Mouse (Mus musculus) adrenal gland (tissue): ENCODE results near the gene Atxn10.

Experiments
- intact Hi-C: fragments of 180-260 bp; cut with DNase I; formaldehyde crosslinking; loops from one replicate; pipeline ENCODE4 v1.15.1; 2025

Atxn10 gene

GRCm38 (mm10) chr15:85401926-85402325 lies 65.9 kb downstream of the Atxn10 start:
- intact Hi-C loops = no loop called here

DNA sequence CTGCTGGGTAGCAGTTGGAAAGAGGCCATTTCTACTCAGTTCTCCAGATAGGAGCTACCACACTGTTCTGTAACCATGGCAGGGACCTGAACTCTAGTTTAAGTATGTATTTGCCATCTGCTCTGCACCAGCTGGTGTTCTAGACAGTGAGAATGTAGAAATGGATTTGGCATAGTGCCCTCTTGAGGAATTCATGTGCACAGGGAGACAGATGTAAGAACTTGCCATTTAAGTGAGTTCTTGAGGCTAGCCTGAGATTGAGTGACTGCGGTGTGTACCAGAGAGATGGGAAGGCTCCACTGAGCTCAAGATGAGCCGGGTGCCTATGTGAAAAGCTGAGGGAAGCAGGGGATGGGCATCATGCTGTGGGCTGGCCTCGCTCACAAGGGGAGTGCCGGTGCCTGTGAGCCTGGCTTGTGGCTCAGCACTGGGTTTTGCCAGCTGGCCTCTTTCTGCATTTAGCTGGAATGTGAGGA lies 67.2 kb downstream of the Atxn10 start:
- intact Hi-C loops = no loop called here

DNA sequence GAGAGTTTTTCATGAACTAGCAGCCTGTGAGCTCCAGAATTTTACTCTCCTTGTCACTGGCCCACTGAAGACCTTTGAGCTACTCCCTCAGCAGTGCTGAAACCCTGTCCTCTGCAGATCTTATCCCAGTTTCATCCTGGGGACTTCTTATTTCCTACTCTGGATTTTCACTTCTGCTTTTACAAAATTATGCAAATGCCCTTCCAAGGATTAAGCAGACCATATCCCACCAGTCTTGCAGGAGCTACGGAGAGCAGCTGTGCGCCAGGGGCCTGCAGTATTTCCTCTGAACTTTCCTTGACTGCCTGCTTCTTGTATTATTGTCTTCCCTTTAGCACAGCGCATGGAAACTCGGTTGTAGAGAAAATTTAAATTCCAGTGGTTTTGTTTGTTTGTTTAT lies 68.7 kb downstream of the Atxn10 start:
- intact Hi-C loops = no loop called here

GRCm38 (mm10) chr15:85405567-85405966 lies 69.5 kb downstream of the Atxn10 start:
- intact Hi-C loops = no loop called here

DNA sequence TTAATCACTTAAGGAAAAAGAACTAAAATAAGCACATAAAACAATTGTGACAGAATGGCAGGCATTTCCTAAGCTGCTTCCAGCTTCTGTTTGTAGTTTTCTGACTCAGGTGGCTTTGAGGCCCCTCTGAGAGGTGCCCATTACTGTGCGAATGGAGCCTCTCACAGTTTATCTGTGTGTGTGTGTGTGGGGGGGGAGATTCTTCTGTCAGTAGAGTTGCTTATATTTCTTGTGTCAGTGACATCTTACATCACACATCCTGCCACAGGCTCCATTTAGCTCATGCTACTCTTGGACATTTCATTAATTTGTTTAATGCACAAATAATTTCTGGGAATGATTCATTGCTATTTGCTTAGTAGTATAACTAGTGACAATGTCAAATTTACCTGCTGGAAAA lies 70.8 kb downstream of the Atxn10 start:
- intact Hi-C loops = no loop called here

- intact Hi-C loops = no loop called here
Measured at GRCm38 (mm10) chr15:85407342-85407741, 71.3 kb downstream of the Atxn10 start.

DNA sequence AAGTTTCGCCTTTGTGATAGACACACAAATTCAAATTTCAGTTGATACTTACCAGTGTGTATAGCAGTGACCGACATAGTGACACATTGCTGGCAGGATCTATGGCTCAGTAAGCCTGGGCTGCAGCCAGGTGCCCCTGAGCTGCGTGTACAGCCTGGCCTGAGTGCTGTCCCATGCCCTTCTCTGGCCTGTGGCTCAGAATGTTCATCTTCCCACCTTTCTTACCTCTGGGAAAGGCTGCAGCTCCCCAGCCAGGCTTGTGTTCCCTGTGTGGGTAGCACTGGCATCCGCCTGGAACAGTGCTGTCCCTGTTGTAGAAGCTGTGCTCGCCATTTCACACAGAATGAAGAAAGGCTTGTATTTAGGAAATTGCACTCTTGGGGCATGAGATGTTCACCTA lies 72.7 kb downstream of the Atxn10 start:
- intact Hi-C loops = no loop called here

DNA sequence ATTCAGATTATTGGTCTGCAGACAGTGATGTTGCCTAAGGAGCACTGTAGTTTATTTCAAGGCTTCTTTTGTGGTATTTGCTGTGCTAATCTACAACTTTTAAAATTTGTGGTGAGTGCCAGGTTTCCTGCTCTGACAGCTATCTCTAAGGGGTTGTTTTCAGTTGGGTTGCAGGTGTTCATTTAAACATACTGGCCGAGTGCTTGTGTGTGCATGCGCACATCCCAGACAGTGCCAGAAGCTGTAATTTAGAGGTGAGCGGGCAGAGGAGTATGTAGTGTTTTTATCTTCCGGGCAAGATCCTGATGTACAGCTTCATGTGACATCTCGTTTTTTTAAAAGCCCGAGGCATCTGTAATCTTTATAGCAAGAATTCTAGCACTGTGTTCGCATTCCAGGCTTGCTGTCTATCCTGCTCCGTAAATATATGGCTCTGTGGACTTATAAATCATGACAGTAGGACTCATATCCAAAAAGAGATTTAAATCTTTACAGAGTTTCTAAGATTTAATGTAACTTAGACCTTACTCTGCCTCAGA lies 73.3 kb downstream of the Atxn10 start:
- intact Hi-C loops = no loop called here

GRCm38 (mm10) chr15:85409836-85410235 lies 73.8 kb downstream of the Atxn10 start:
- intact Hi-C loops = no loop called here

DNA sequence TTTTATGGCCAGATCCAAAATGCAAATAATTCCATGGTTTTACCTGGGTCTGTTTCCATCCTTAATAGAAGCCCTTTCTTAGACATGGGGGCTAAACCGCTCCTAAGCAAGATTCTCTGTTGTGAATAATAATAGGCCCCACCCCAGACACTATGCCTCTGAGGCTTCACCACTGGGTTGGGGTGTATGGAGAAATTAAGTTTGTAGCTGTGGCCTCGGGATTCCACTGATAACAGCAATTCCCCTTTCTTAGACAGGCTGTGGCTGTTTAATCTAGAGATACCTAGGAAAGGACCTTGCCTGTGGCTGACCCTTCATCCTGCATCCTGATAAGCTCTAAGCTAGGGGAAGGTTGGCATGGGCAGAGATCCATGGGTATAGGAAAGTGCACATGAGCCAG lies 78.6 kb downstream of the Atxn10 start:
- intact Hi-C loops = no loop called here

DNA sequence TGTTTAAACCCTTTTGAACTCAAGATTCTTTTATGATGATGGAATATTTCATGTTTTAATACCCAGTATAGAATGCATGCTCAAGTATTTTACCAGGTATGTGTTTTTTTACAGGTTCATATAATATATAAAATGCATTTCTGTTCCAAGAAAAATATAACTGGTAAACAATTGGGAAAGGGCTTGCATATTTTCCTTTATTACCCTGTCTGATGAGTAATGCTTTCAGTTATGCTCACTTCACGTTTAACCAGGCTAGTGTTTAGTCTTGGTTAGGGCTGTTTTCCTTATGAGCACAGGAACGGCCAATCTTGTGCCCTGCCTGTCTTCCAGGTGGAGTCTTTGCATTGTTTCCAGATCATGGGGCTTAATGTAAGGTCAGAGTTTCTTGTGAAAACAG lies 84.6 kb downstream of the Atxn10 start:
- intact Hi-C loops = no loop called here

GRCm38 (mm10) chr15:85424197-85424596 lies 88.2 kb downstream of the Atxn10 start:
- intact Hi-C loops = no loop called here

DNA sequence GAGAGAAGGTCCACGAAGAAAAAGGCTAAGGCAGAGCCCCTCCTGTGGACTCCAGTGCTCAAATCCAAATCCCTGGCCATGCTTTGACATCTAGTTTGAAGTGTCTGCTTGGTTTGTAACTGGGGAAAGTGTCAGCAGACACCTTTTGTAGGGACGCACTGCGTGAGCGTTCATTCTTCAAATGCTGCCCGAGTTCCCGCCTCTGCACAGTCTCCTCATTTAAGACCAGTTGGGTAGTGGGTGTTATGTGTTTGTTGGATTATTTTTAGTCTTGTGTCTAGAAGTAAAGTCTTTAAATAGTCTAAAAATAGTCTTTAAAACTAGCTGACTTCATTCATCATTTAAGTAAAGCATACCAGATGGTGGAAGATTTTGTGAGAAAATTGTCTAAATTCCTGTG lies 92.1 kb downstream of the Atxn10 start:
- intact Hi-C loops = no loop called here

DNA sequence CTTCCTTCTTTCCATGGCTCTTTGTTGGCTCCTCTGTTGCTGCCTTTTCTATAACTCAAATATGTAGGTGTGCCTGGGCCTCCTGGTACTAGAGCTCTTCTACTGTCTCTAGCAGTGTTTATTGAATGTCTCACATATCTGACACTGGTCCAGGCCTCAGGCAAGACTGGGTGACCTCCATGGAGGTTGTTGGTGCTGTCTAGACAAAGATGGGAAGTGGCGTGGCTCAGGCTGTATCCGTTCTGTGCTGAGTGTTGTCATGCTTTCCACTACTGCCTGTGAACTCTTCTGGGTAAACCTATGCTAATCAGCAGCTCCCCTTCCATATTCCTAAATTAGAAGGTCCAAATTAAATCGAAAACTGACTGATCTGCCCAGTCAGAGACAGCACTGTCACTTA lies 106.5 kb downstream of the Atxn10 start:
- intact Hi-C loops = no loop called here

DNA sequence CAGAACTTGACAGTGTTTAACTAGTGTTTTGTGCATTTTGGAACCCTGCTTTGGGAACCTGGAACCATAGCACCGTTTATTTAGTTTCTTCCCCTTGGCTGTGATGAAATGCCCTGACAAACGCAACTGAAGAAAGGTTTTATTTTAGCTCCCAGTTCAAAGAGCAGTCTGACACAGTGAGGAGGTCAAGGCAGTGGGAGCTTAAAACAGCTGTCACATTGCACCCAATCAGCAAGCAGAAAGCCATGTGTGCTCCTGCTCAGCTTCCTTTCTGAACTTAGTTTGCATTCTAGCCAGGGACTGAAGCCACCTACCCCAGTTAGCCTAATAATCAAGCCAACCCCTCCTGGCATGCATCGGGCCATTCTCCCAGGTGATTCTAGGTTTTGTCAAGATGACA lies 110.6 kb downstream of the Atxn10 start:
- intact Hi-C loops = no loop called here

DNA sequence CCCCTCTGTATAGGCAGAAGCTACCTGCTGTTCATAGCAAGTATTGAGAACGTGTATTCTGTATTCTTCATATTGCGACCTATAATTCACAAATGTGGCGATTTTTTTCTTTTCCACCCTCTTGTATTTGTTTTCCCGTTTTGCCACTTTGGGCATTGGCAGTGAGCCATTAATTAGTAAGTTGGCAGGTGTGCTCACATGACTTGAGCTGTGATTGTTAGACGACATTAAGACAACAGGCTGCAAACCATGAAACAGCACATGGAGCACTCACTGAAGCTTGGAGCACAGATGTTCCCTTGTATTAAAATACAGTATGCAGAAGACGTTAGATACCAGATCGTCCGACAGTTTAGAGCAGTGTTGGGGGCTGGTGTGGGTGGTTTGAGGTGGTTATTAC lies 120.8 kb downstream of the Atxn10 start:
- intact Hi-C loops = no loop called here

GRCm38 (mm10) chr15:85457838-85458237 lies 121.8 kb downstream of the Atxn10 start:
- intact Hi-C loops = no loop called here

DNA sequence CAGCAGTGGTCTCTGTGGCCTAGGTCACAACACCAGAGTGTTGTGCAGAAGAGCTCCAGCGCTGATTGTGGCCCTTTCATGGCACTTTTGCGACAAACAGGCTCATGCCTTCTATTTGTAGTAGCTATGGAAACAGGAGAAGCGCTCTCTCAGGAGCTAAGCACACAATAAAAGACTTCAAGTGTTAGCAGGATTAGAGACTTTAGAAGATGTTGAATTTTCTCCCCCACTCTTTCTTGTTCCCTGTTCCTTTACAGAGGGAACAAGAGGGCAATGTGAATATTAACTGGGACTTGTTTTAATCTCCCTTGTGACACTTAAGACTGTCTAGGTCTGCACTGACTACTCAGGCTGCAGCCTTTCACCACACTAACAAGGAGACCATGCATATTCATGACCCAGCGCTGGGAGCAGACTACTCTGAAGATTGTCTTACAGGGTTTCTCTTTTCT lies 122.6 kb downstream of the Atxn10 start:
- intact Hi-C loops = no loop called here

DNA sequence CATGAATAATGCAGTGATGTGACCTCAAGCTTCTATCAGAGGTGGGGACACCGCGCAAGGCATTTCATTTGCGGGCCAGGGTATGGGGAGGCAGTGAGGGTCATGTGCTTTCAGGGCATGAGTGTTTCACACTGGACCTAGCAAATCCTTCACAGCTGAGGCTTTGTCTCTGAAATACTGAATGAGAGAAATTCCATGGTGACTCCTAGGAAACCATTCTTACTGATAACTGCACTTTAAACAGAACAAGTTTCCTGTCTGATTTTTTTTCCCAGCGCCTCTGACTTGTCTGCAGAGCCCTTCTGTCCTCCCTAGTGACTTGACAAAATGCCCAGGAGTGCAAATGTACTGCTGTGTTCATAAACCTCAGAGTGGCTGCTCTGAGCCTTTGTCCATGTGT lies 125.5 kb downstream of the Atxn10 start:
- intact Hi-C loops = no loop called here

DNA sequence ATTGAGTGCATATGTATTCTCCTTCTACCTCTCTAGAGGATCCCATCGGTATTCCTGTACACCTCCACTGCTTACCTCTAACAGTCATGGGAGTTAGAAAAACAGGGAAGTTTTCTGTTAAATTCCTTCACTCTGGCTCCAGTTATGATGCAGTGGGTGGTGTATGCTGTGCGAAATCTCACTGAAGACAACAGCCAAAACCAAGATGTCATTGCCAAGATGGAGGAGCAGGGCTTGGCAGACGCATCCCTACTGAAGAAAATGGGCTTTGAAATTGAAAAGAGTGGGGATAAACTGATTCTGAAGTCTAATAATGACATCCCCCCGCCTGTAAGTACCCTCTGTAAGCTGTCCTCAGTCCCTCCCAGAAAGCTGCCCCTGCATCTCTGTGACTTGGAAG lies 126.1 kb downstream of the Atxn10 start:
- intact Hi-C loops = no loop called here

DNA sequence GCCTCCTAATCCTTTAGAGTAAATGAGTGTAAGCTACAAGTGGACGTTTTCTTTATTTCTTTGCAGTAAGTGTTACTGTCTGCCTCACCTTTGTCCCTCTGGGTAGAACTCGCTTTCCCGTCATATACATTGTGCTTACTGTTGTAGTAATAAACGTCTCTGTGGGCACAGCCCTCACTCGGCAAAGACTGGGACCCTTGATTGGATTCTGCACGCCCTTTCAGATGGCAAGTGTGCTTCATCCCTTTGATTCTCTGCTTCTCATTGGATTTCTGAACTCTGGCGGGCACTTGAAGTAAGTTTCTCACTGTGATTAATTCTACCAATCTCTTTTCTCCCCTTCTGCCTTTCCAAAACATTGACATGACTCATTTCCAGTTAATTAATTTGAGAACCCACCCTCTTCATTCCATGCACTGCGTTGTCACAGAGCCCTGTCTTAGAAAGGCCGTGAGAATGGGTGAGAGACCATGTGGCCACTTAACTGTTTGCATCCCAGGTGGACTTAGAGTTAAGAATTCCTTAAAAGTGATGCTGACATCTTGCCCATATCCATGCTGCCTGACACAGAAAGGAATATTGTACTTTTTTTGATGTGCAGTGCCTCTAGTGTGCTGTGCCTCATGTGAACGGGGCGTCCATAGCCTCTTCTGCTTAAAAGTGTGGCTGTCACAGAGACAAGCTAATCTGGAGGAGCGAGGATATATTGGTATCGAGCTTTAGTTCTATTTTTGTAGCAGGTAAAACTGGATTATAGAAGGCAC lies 127.2 kb downstream of the Atxn10 start:
- intact Hi-C loops = no loop called here

DNA sequence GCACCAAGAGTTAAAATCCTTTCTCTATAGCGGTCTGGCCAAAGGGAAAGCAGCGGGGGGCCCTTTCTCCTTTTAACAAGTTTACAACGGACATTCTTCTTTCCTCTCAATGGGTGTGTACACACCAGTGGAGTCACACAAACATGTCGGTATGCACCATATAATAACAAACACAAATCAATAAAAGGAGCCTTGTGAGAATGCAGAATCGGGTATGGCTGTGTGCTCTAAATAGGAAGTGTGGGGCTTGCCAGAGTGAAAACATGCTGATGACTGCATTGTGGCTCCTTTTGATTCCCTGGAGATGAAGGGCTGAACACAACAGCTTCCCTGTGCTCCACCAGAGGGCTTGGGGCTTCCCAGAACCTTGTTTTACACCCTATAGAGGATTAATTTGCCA lies 128.1 kb downstream of the Atxn10 start:
- intact Hi-C loops = no loop called here
